Mouse (Mus musculus): ENCODE measurements around the gene Fsip1. TPM values are rescaled to one million over a fixed set of nuclear protein-coding genes. Genes with fewer than 3 reads are reported as not detected.

Fsip1 gene
- polyA plus RNA-seq, 1 experiment from 2014 or later = 0.13 TPM

DNA sequence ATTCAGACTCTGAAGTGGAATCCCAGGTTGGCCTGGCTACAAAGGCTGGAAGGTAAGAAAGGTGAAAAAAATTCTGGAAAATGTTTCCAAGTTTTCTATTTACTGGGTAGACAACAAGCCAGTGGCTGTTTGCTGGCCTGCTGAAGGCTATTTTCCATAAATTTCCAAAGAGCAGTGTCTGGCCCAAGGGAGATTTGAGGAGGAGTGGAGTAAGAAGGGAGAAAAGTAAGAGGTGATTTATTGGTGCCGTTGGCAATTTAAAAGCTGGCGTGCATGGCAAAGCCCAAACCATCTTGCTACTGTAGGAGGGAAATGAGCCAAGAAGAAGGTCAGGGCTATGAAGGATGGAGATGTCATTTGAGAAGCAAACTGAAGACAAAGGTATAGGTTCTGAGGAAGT lies 171.1 kb downstream of the Fsip1 start:
- H3K4me2 ChIP-seq = no peak overlapping the region
- 77% methylated on average over 2 of the region's 2 CpGs for WGBS (ENCODE audit: insufficient replicate concordance)
- no peak overlapping the region for H3K27ac ChIP-seq (replicated peaks)
- no peaks in the 10 kb centered on the region for H3K9me3 ChIP-seq (replicated peaks)
- H3K9ac ChIP-seq = no peak overlapping the region
- H3K4me3 ChIP-seq (replicated peaks) = no peak overlapping the region
- ATAC-seq (ENCODE audit: insufficient read depth) = no peak
- no peaks in the 10 kb centered on the region for H3K27me3 ChIP-seq
- H3K36me3 ChIP-seq (replicated peaks) = no peaks in the 10 kb centered on the region
- no peaks in the 10 kb centered on the region for H3K4me1 ChIP-seq (replicated peaks)

DNA sequence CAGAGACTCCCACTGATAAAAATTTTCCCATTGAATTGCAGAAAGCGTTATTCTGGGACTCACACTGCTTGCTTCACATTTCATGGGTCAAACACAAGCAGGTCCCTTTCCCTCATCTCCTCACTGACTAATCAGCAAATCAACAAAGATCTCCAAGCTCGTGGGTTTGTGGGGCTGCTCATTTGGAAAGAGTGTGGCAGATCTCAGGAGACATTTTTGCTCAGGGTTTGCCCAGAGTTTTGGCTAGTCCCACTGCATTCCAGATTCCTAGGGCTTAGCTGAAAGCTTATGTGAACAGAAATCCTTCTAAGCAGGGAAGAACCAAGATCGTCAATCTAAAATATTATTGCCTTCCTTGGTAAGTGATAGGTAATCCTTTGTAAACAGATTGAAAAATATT lies 172.1 kb downstream of the Fsip1 start:
- H3K36me3 ChIP-seq (replicated peaks) = no peaks in the 10 kb centered on the region
- H3K9me3 ChIP-seq (replicated peaks) = no peaks in the 10 kb centered on the region
- H3K4me1 ChIP-seq (replicated peaks) = no peaks in the 10 kb centered on the region
- no peak overlapping the region for H3K4me2 ChIP-seq
- no peak overlapping the region for H3K27ac ChIP-seq (replicated peaks)
- no peak overlapping the region for H3K4me3 ChIP-seq (replicated peaks)
- 45% methylated on average over 3 of the region's 3 CpGs for WGBS (ENCODE audit: insufficient replicate concordance)
- ATAC-seq (ENCODE audit: insufficient read depth) = no peak
- H3K27me3 ChIP-seq = no peaks in the 10 kb centered on the region
- no peak overlapping the region for H3K9ac ChIP-seq

DNA sequence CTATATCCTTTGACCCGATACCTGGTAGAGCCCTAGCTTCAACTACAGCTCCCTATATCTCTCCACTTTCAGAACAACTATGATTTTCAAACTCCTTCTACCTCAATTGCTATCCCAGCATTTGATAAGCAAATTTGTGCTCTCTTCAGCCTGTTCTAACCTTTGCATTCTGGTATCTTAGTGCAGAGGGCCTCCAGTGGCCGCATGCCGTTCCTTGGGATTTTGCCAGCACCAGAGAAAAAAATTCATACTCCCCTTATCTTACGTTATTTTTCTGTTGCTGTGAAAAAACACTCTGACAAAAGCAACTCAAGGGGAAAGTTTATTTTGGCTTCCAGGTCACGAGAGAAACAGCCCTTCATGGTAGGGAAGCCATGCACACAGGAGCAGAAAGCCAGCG lies 173.1 kb downstream of the Fsip1 start:
- no peaks in the 10 kb centered on the region for H3K36me3 ChIP-seq (replicated peaks)
- WGBS (ENCODE audit: insufficient replicate concordance) = 72% methylated on average over 6 of the region's 6 CpGs
- H3K9ac ChIP-seq = no peak overlapping the region
- no peak overlapping the region for H3K4me3 ChIP-seq (replicated peaks)
- ATAC-seq (ENCODE audit: insufficient read depth) = no peak
- H3K4me1 ChIP-seq (replicated peaks) = no peaks in the 10 kb centered on the region
- H3K4me2 ChIP-seq = no peak overlapping the region
- no peaks in the 10 kb centered on the region for H3K27me3 ChIP-seq
- no peaks in the 10 kb centered on the region for H3K9me3 ChIP-seq (replicated peaks)
- H3K27ac ChIP-seq (replicated peaks) = no peak overlapping the region

DNA sequence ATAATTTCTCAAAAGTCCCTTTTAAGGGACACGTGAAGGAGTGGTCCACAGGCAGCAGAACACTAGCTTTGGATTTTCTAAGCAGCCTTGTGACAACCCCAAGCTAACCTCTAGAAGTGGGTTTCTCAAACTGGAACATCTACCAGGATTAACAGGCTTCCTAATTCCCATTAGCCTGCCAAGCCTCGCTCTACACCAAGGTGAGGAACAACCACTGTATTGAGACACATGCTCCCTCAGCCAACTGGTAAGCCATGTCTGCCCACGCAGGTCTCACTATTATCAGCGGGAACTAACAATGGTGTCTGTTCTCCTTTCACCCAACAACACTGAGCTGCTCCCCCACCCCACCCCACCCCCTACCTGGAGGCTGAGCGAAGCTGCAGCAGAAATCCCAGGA lies 175.2 kb downstream of the Fsip1 start:
- Histone ChIP-seq H3K27me3 (no peaks in the 10 kb centered on the region), H3K4me1 (replicated peaks) (no peaks in the 10 kb centered on the region), H3K9ac (no peak overlapping the region), H3K36me3 (replicated peaks) (no peaks in the 10 kb centered on the region), H3K4me3 (replicated peaks) (no peak overlapping the region), H3K9me3 (replicated peaks) (no peaks in the 10 kb centered on the region), H3K27ac (replicated peaks) (no peak overlapping the region), H3K4me2 (no peak overlapping the region)
- 71% methylated on average over 5 of the region's 5 CpGs for WGBS (ENCODE audit: insufficient replicate concordance)
- no peak for ATAC-seq (ENCODE audit: insufficient read depth)

Small RNA genes within 50 kb of the gene (microRNA-seq; reads per million reads assigned to microRNA genes)
- not detected for gene Gm22800

Other genes starting within 250 kb of the Fsip1 start
- 26.0 and 29.6 TPM in 2 replicates for gene Thbs1, start 145.1 kb downstream of the Fsip1 start, polyA plus RNA-seq (2015; fragmentation: Nextera tagmentation; extraction: Ambion mirVana)
- gene Gpr176, start 116.5 kb upstream of the Fsip1 start, polyA plus RNA-seq (2015; fragmentation: Nextera tagmentation; extraction: Ambion mirVana) = 0.21 and 0.28 TPM in 2 replicates
- 3.6 and 3.9 TPM in 2 replicates for gene Eif2ak4, start 131.7 kb upstream of the Fsip1 start, polyA plus RNA-seq (2015; fragmentation: Nextera tagmentation; extraction: Ambion mirVana)
- gene Srp14, start 222.7 kb upstream of the Fsip1 start, polyA plus RNA-seq (2015; fragmentation: Nextera tagmentation; extraction: Ambion mirVana) = 91.1 and 96.9 TPM in 2 replicates

Data from liver, embryonic 15.5 days (tissue).